Mouse (Mus musculus): ENCODE data around the gene C1qtnf2.

Gene C1qtnf2

DNA sequence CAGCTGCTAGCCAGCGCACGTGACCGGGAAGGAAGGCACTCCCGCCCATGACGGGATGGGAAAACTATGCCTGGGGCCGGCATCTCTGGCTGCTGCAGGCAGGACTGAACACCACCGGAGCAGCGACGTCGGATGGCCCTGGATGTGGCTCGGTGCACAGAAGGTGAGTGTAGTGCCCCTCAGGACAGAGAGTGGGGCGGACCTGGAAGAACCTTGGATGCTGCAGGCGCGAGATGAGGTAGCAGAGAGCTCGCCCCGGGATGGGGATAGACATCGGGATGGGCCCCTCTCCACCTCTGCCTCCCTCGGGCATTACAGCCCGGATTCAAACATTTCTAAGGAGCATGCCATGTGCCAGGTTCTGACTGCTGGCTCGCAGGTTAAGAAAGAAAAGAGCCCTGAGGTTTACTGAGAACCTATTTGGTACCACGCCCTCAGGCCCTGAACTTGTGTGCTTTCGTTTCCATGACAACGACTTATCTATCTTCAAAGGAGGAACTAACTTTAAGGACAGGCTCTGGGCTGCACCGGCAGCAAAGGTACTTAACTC, at the start of gene C1qtnf2:
C1qtnf2 (plus strand) TSS at position 52 of the 550 bp plus-strand sequence.
- DNase-seq, result peak; percentile 24

GRCm38 (mm10) chr11:43424386-43424785, 49.7 kb upstream of the C1qtnf2 start:
- no peak for DNase-seq

- no peak for DNase-seq
Measured at GRCm38 (mm10) chr11:43425166-43425709, 48.8 kb upstream of the C1qtnf2 start.

DNA sequence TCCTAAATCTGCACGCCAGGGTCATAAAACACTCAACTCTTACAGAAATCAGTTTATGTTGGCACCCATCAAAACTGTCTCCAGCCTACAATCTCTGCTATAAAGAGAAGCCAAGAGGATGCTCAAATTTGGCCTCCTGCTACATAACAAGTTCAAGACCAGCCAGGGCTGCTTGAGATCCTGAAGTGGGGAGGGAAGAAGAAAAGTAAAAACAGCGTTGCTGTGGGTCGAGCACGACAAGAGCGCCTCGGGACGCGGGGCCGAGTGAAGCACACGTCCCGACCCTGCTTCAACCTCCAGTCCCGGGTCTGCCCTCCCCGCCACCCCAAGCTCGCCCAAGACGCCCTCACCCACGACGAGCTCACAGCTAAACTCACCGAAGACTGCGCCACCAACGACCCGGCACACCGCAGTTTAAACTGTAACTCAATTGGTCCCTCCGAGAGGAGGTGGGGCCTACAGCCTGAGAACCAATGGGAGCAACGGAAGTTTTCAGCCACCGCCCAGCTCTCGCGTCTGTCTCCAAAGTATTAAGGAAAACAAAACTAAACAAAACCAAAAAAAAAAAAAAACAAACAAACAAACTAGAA, 48.2 kb upstream of the C1qtnf2 start, which contains the start of gene Pttg1:
Pttg1 (minus strand) TSS at position 428 of the 590 bp plus-strand sequence.
- peak; percentile 71 for DNase-seq

DNA sequence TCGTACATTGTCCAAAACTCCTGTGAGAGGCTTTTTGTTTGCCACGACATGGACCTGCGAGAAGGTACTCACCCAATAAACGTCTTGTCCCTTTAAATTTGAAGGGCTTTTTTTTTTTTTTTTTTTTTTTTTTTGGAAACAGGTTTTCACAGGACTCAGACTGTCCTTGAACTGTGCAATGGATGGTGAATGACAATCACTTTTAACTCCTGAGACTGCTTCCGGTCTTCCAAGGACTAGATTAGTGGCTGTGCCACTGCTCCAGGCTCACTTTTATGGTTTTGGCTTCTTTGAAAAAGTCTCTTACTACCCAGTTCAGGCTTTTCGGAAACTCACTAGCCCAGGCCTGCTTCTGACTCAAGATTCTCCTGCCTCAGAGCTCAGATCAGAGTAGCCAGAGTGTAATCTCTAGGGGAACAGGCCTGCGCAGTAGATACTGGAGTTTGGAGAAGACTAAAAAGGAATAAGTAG, 47.6 kb upstream of the C1qtnf2 start:
- no peak for DNase-seq

GRCm38 (mm10) chr11:43433254-43434023, 40.6 kb upstream of the C1qtnf2 start, which contains the start of gene Slu7:
Gene Slu7, plus strand, starts transcription at chr11:43433744.
- peak; percentile 77 for DNase-seq

- no peak for DNase-seq
Measured at GRCm38 (mm10) chr11:43434024-43434407, 40.1 kb upstream of the C1qtnf2 start.

DNA sequence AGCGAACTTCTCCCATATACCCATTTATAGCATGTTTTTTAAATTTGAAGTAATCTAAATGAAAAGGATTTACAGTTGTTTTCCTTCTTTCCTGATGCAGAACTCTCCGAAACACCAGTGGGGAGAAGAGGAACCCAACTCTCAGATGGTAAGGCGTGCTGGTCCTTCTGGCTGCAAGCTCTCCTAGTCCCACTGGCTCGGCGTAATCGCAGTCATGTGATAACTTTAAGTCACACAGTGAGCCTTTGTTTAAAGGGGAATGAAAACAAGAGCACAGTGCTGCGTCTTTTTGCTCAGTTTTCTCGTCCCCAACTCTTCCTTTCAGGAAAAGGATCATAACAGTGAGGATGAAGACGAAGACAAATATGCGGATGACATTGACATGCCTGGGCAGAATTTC, 33.0 kb upstream of the C1qtnf2 start:
- no peak for DNase-seq

- no peak for DNase-seq
Measured at GRCm38 (mm10) chr11:43443183-43443582, 30.9 kb upstream of the C1qtnf2 start.

- DNase-seq, result no peak
Measured at GRCm38 (mm10) chr11:43449916-43450315, 24.2 kb upstream of the C1qtnf2 start.

DNA sequence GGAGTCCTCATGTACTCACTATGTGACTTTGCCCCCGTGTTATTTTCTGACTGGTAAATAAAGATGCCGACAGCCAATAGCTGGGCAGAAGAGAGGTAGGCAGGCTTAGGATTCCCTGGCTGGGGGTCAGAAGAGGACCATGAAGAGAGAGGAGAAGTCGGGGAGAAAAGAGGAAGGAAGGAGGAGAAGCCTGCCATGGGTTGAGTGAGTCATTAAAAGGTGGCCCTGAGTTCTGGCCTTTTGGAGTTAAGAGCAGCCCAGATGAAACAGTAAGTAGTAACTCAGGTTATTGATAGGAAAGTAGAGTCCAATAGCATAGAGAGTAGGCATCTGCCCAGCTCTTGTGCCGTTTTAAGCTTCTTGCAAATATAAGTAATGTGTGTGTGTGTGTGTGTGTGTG, 22.8 kb upstream of the C1qtnf2 start:
- DNase-seq, result no peak

GRCm38 (mm10) chr11:43452266-43452665, 21.8 kb upstream of the C1qtnf2 start:
- no peak for DNase-seq

- no peak for DNase-seq
Measured at GRCm38 (mm10) chr11:43463204-43463603, 10.9 kb upstream of the C1qtnf2 start.

- DNase-seq, result no peak
Measured at GRCm38 (mm10) chr11:43470118-43470517, 4.0 kb upstream of the C1qtnf2 start.

DNA sequence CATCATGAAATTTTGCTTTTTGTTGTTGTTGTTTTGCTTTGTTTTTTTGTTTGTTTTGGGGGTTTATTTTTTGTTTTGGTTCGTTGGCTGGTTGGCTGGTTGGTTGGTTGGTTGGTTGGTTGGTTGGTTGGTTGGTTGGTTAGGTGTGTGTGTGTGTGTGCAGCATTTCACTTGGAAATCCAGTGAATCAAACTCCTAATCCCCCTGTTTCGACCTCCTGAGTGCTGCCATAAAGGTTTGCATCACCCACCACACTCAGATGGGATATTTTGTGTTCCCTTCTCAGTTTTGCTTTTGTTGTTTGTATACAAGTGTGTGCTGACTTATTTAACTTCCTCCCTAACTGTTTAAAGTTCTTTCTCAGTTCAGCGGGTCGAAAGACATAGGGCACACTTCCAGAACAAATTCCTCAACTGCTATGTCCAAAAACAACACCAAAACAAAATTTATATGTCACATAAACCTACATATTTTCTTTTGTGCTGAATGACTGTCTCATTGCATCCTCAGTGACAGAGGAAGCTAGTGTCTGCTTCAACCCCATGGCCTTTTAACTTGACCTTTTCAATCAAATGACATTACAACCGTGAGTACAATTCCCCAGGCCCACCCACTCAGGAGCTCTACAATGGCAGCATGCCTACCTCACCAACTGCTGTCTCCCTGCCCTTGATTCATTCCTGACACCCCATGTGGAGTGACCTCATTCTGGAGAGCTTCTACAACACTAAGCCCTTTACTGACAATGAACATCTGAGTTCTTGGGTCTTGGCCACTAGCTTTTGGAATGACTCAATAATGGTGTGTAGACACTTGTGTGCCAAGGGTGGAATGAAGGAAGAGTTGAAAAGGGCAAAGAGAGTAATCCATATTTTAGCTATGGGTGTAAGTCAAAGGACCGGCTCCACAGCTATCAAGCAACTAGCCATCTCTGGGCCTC, 2.9 kb upstream of the C1qtnf2 start:
- no peak for DNase-seq

DNA sequence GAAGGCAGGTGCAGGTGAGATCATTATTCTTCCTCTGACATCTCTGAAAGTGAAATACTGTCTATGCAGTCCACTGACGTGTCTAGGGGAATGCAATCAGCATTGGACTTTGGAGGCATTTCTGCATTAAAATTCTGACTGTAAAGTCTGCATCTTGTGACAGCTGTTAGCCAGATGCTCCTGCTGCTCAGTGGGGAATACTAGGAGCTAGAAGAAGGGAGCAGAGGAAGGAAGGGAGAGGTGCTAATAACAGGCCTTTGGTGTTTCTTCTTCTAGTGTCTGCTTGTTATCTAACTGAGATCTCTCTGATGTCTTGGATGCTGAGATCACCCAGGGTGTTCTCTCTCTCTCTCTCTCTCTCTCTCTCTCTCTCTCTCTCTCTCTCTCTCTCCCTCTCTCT, 961 bp upstream of the C1qtnf2 start:
- DNase-seq, result no peak

- no peak for DNase-seq
Measured at GRCm38 (mm10) chr11:43473635-43474224, 346 bp upstream of the C1qtnf2 start.

DNA sequence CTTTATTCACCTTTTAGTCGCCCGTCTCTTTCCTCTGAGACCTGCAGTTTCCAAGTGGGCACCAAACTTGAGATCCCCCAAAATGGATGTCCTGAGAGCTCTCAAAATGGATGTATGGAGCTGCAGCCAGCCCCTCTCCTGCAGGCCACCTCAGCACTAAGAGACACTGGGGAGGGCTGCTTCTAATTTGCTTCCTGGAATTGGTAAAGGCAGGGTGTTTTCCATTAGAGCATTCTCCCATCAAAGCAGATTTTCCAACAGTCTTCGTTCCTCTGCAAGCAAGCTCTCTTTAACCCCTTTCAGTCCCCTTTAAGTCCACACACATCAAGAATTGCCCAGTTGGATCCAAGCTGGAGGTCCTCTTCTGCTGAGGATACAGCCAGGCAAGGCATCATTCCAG, 5.3 kb downstream of the C1qtnf2 start:
- DNase-seq, result no peak

- DNase-seq, result no peak
Measured at GRCm38 (mm10) chr11:43480561-43480960, 6.5 kb downstream of the C1qtnf2 start.

GRCm38 (mm10) chr11:43481672-43482522, 7.8 kb downstream of the C1qtnf2 start:
- no peak for DNase-seq

GRCm38 (mm10) chr11:43483122-43483792, 9.2 kb downstream of the C1qtnf2 start:
- DNase-seq, result no peak

Data from right cerebral cortex, postnatal 25 days (tissue).